Mouse (Mus musculus) E14TG2a.4 (cell line): ENCODE measurements at regions not wholly inside any gene's neighbourhood (a gene's known extent, or its start where the extent isn't known, plus 50 kb on each side); places are given as distances from the start of the nearest gene placed in this dataset.
A peak's percentile ranks its signal among the peaks of the same experiment; 100 is the strongest.

Source experiments
- H3K27me3 ChIP-seq: 2 replicates; pipeline ENCODE4 v1.6.1; 2014; ENCODE audit warnings: low read length, control low read depth; ENCODE audit not compliant: insufficient read depth
- H3K36me3 ChIP-seq: 2 replicates; pipeline ENCODE4 v1.6.1; 2014; ENCODE audit warnings: low read length, control low read depth; ENCODE audit not compliant: insufficient read depth
- H3K4me1 ChIP-seq: replicated peaks from 2 replicates; pipeline ENCODE4 v1.6.1; 2014; ENCODE audit warnings: low read depth, low read length, control low read depth
- H3K4me3 ChIP-seq: replicated peaks from 2 replicates; pipeline ENCODE4 v1.5.1; 2014; ENCODE audit warnings: mild to moderate bottlenecking, low read length
- H3K9me3 ChIP-seq: 2 replicates; pipeline ENCODE4 v1.6.1; 2014; ENCODE audit warnings: low read length, control low read depth
- CTCF ChIP-seq: conservative IDR thresholded peaks from 2 replicates; pipeline ENCODE4 v1.5.1; 2014; ENCODE audit warnings: low read length
- NANOG ChIP-seq: IDR thresholded peaks from 2 replicates; pipeline ENCODE4 v1.6.1; 2014; ENCODE audit warnings: borderline replicate concordance, low read length, mixed read lengths
- POU5F1 ChIP-seq: IDR thresholded peaks from 2 replicates; pipeline ENCODE4 v1.6.1; 2014; ENCODE audit warnings: low read length, borderline replicate concordance

DNA sequence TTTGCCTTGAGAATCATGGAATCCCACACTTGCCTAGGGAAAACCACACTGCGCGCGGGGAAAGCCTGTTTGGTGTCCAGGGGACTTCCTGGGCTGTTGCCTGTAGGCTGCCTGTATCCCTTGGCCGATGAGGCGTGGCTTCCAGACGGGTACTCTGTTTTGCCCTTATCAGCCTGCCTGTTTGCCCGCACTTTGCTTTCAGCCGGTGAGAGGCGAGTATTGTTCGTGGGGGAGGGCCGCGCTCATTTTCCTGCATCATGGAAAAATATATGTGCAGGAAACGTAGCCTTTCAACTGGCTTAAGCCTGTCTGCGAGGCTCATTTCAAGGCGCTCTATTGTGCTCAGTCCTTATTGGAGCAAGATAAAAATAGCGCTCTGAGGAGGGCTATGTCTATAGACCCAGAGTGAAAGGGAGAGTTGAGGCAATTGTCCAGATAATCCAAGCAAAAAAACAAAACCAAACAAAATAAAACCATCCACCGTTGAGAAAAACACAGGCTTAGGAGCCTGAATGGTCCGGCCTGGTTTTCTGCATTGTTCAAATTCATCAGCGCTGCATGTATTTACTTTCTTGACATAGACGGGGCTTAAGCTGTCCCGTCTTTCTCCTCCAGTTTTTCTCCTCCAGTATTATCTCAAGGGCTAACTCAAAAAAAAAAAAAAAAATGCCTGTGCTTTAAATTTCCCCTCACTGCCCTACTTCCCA, 67.9 kb downstream of the Klf5 start:
- Histone ChIP-seq H3K27me3 (peaks cover 2% of the 10 kb centered on the region; the same call in 1 of the 2 replicates), H3K4me1 (peaks cover 21% of the 10 kb centered on the region), H3K9me3 (no peaks in the 10 kb centered on the region), H3K36me3 (no peaks in the 10 kb centered on the region), H3K4me3 (peak overlapping the region; percentile 57)
- no peak for TF ChIP-seq NANOG
- no peak for TF ChIP-seq CTCF
- no peak for TF ChIP-seq POU5F1

DNA sequence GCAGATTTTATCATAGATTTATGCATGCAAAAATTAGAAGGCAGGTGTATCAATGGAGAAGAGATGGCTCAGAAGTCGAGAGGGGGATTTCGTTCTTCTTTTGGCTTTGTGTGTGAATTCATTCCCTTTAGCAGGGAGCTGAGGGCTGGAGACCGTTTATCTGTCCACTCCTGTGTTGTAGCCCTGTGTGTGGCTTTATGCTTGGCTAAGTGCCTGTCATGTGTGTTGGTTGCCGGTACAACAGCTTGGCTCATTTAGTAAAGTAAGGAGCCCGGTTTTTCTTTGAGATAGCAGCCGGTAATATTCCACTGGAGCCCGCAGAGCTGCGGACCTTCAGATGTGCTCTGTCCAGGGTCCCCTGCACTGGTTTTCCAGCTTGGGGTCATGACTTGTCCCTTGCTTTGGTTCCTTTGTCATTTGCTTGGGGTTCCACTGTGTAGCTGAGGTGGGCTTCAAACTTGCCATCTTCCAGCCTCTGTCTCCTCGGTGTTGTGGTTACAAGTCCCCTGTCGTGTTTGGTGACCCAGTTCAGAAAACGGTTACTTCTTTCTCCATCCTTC, 68.6 kb downstream of the Klf5 start:
- Histone ChIP-seq H3K4me3 (no peak overlapping the region), H3K36me3 (no peaks in the 10 kb centered on the region), H3K4me1 (peaks cover 21% of the 10 kb centered on the region), H3K27me3 (peaks cover 2% of the 10 kb centered on the region; the same call in 1 of the 2 replicates), H3K9me3 (no peaks in the 10 kb centered on the region)
- TF ChIP-seq CTCF: no peak
- TF ChIP-seq NANOG: no peak
- TF ChIP-seq POU5F1: no peak

DNA sequence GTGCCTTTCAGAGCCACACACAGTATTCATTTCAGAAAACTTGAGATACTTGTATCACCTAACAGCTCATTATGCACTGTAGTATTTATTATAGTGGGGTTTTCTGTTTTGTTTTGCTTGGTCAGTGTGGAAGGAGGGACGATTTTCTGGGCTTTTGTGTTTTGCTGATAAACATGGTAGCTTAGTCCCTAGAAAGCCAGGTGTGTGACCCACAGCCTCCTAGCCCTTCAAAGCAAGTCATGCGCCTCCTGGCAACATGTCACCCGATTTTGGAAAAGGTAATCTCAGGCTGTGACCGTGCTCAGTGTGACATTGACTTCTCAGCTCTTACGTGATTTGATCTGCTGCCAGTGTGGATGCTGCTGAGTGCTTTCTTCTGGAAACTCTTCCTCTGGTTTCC, 70.9 kb downstream of the Klf5 start:
- peaks cover 21% of the 10 kb centered on the region for H3K4me1 ChIP-seq
- H3K9me3 ChIP-seq: no peaks in the 10 kb centered on the region
- peaks cover 2% of the 10 kb centered on the region; the same call in 1 of the 2 replicates for H3K27me3 ChIP-seq
- no peaks in the 10 kb centered on the region for H3K36me3 ChIP-seq
- H3K4me3 ChIP-seq: no peak overlapping the region
- TF ChIP-seq POU5F1 (no peak), CTCF (no peak), NANOG (no peak)

DNA sequence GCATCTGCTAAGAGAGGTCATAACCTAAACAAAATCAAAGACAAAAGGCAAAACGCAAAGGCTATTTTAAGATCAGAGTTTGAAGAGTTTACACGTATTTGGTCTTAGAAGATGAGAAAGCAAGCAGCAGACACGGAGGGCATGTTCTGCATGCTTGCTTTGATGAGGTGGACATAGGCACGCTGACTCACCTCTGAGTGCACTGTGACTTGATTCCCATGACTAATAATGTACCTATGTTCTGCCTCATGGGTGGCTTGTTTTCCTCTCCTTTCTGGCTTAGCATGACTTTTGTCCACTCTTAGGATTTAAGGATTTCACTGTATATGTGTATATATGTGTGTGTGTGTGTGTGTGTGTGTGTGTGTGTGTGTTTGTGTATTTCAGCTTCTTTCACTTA, 75.2 kb downstream of the Klf5 start:
- Histone ChIP-seq H3K36me3 (no peaks in the 10 kb centered on the region), H3K27me3 (peaks cover 2% of the 10 kb centered on the region; the same call in 1 of the 2 replicates), H3K4me1 (peaks cover 8% of the 10 kb centered on the region), H3K4me3 (no peak overlapping the region), H3K9me3 (no peaks in the 10 kb centered on the region)
- TF ChIP-seq POU5F1: no peak
- TF ChIP-seq NANOG: no peak
- no peak for TF ChIP-seq CTCF

DNA sequence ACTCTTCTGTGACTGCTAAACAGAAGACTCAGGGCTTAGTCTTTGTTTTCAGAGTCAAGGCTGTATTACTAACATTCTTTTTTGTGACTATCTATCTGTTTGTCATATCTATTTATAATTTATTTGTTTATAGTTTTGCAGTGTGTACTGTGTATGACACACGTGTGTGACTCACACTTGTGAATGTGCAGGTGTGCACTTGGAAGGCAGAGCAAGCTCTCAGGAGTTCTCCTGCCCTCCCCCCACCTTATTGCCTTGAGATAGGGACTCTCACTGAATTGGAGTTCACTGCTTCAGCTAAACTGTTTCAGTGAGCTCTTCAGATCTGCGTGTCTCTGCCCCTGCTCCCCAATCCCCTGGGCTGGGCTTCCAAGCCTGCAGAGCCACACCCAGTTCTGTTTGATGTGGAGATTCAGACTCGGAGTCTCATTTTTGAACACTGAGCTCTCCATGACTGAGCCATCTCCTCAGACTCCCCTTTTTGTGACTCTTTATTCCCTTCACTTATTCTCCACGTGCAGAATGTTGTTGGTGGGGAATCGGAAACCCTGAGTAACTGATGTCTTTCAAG, 76.6 kb downstream of the Klf5 start:
- H3K9me3 ChIP-seq: no peaks in the 10 kb centered on the region
- no peak for TF ChIP-seq NANOG
- TF ChIP-seq CTCF: no peak
- TF ChIP-seq POU5F1: no peak
- no peaks in the 10 kb centered on the region for H3K36me3 ChIP-seq
- H3K4me3 ChIP-seq: no peak overlapping the region
- peaks cover 8% of the 10 kb centered on the region for H3K4me1 ChIP-seq
- no peaks in the 10 kb centered on the region for H3K27me3 ChIP-seq

DNA sequence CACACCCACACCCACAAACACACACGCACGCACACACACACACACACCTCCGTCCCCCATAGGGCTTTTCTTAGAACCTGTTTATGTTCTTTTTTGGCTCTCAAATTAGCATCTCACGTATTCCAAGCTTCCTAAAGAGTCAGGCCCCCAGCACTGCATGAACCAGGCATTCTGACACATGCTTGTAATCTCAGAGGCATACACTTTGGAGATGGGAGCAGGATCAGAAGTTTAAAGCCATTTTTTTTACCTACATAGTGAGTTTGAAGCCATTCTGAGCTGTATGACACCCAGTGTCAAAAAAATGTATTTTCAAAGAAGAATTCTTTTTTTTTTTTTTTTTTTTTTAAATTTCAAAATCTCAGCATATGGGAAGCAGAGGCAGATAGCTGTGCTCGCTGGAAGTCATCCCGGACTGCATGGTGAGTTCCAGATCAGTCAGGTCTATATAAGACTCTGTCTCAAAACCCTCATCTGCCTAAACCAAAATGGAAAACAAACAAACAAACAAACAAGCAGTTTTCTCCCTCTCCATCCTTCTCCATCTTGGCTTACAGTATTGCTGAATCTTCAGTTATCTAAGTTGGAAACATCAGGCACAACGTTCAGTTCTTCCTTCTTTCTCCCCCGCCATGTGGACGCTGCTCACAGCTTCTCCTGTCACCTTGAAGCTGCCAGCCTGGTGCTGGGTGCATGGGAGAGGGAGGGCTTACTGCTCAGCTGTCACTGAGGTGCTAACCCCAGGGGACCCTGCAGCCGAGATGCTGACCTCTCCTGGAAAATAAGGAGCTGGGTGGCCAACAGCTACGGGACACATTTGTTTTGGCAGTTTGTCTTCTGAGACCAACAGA, 78.4 kb downstream of the Klf5 start:
- Histone ChIP-seq H3K36me3 (no peaks in the 10 kb centered on the region), H3K4me3 (no peak overlapping the region), H3K4me1 (peaks cover 8% of the 10 kb centered on the region), H3K27me3 (no peaks in the 10 kb centered on the region), H3K9me3 (no peaks in the 10 kb centered on the region)
- TF ChIP-seq NANOG: no peak

DNA sequence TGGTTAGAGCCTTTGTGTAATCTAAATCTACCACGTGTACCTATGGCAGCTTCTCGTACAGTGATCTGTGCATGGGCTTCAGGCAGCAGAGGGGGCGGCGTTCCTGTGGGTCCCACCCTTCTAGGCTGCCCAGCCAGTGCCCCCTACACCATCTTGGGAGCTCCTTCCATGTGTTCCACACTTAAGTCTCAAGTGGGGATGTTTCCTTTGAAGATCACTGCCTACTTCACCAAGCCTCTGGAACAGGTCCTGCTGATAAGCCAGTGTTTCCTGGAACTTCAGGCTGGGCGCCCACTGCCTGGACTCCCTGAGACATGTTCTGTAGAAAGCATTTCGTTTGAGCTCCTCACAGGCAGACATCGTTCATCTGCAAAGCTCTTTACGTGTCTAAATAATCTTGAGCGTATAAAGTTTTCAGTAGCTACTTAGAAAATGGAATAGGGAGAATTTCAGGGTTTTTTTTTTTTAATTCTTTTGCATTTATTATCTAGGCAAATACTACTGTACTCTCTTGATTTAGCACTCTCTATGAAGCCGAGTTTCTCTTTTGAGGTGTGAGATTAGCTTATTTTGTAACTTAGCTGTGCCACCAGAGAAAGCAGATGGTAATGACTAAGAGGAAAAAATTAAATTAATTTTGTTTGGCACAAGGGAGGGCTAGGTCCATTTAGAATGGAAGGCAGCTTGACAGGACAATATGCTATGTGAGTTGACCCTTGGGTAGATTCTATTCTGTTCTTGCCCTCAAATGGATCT, 82.9 kb downstream of the Klf5 start:
- Histone ChIP-seq H3K4me3 (no peak overlapping the region), H3K27me3 (no peaks in the 10 kb centered on the region), H3K36me3 (no peaks in the 10 kb centered on the region), H3K4me1 (no peaks in the 10 kb centered on the region), H3K9me3 (no peaks in the 10 kb centered on the region)
- TF ChIP-seq CTCF (no peak), NANOG (no peak), POU5F1 (no peak)
